Comparison of ENCODE assay signal across 23 mouse cellular contexts in the genomic region with DNA sequence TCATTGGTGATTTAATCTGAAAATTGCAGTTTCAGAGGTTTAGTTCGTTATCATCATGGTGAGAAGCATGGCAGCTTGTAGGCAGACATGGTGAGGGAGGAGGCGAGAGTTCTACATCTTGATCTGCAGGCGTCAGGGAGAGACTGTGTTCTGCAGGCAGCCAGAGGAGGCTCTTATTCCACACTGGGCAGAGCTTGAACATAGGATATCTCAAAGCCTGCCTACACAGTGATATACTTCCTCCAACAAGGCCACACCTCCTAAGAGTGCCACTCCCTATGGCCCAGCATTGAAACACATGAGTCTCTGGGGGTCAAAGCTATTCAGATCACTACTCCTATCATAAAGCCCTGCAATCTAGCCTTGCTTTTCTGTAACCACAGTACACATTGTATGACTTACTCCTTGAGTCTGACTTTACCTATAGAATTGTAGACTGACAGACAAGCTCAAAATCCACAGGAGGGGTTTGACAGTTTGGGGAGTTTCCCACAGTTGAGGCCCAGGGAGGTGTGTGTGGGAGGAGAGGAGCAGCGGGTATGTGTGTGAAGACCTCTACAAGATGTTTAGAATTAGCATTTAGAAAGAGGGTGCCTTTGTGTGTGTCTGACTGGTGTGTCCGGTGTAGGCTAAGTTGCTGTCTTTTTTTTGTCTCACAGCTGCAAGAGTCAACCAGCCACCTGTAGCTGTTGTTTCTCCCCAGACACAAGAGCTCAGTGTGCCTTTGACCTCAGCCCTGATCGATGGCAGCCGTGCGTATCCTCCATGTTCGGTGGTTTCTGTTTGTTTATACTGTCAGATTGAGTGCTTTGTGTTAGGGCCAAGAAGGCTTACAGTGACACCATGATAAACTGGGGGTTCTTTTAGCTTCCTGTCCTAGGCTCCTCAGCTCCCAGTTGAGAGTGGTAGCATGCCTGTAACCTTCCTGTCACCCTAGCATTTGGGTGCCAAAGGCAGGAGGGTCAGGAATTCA. TPM values are rescaled to one million over a fixed set of nuclear protein-coding genes. Genes with fewer than 3 reads are reported as not detected.
A peak's percentile ranks its signal among the peaks of the same experiment; 100 is the strongest.
DNase-seq lines count a peak whose midpoint lies in the region; ATAC-seq lines count a peak whose summit lies in the region.
"Had no signal": no experiment of that assay in that cellular context is flagged by ENCODE, and none has a peak within 500 bp of the region (broad histone marks: within the 10 kb centered on the region; RNA-seq: fewer than 3 reads in every experiment).

No protein-coding gene starts in this region.

- peaks cover 10% of the 10 kb centered on the region; the same call in 1 of the 2 replicates for H3K4me1 ChIP-seq in liver, embryonic 13.5 days (replicated peaks)
- peaks cover 13% of the 10 kb centered on the region; the same call in 1 of the 2 replicates for H3K4me1 ChIP-seq in liver, embryonic 12.5 days

- peak; percentile 23 for DNase-seq in embryo, embryonic 10 days (ENCODE audit: low spot score)
- DNase-seq in embryo, embryonic 9.5 days (ENCODE audit: extremely low spot score), result no peak
- no peak for DNase-seq in liver, embryonic 13.5 days
- no peak for DNase-seq in urinary bladder, postnatal 10 days (ENCODE audit: low spot score)
- no peak for DNase-seq in urinary bladder, postnatal 14 days (ENCODE audit: low spot score)
- DNase-seq: adrenal gland, postnatal 10 days; cerebellum, adult 9-10 months; gastrocnemius, postnatal 10 days; heart, postnatal 10 days; kidney, postnatal 25 days; layer of hippocampus, adult 9-11 months; lung, postnatal 4 days; spleen, adult 18-20 months had no signal

- no peaks in the 10 kb centered on the region for H3K9me3 ChIP-seq in liver, embryonic 13.5 days (replicated peaks)
- H3K9me3 ChIP-seq in liver, embryonic 12.5 days (replicated peaks), result no peaks in the 10 kb centered on the region
- H3K9me3 ChIP-seq: midbrain, embryonic 12.5 days had no signal

- 56% methylated on average over 9 of the region's 9 CpGs for whole genome bisulfite sequencing in liver, embryonic 13.5 days (ENCODE audit: insufficient replicate concordance)
- WGBS in liver, embryonic 12.5 days (ENCODE audit: insufficient replicate concordance), result 55% methylated on average over 9 of the region's 9 CpGs

- H3K9ac ChIP-seq in liver, embryonic 13.5 days, result no peak overlapping the region
- H3K9ac ChIP-seq in liver, embryonic 12.5 days, result no peak overlapping the region
- H3K9ac ChIP-seq: hindbrain, embryonic 14.5 days; liver, embryonic 14.5 days; midbrain, embryonic 12.5 days had no signal

- no peak overlapping the region for H3K4me3 ChIP-seq in liver, embryonic 13.5 days (replicated peaks)
- no peak overlapping the region for H3K4me3 ChIP-seq in liver, embryonic 12.5 days
- H3K4me3 ChIP-seq: midbrain, embryonic 12.5 days; myocyte had no signal

- no peak overlapping the region for H3K4me2 ChIP-seq in liver, embryonic 13.5 days
- H3K4me2 ChIP-seq in liver, embryonic 12.5 days, result no peak overlapping the region
- H3K4me2 ChIP-seq: hindbrain, embryonic 14.5 days; midbrain, embryonic 12.5 days had no signal

- H3K36me3 ChIP-seq in liver, embryonic 13.5 days, result no peaks in the 10 kb centered on the region
- no peaks in the 10 kb centered on the region for H3K36me3 ChIP-seq in liver, embryonic 12.5 days
- H3K36me3 ChIP-seq: midbrain, embryonic 12.5 days had no signal

- no peaks in the 10 kb centered on the region for H3K27me3 ChIP-seq in liver, embryonic 13.5 days
- H3K27me3 ChIP-seq in liver, embryonic 12.5 days (replicated peaks), result no peaks in the 10 kb centered on the region
- H3K27me3 ChIP-seq: midbrain, embryonic 12.5 days had no signal

- ATAC-seq in liver, embryonic 13.5 days (ENCODE audit: low read depth), result peak; percentile 43; the same call in 1 of the 2 replicates
- no peak for ATAC-seq in liver, embryonic 12.5 days
- ATAC-seq in inflammation-experienced regulatory T-cells, adult 6 months, result peak; percentile 78
- ATAC-seq in megakaryocyte progenitor cell, adult 5-6 weeks (replicated peaks; ENCODE audit: poor library complexity), result no peak
- ATAC-seq: forebrain, embryonic 16.5 days had no signal

- no peak overlapping the region for H3K27ac ChIP-seq in liver, embryonic 13.5 days
- H3K27ac ChIP-seq in liver, embryonic 12.5 days, result no peak overlapping the region
- H3K27ac ChIP-seq: hindbrain, embryonic 14.5 days; liver, embryonic 14.5 days; midbrain, embryonic 12.5 days had no signal

RNA-seq across cellular contexts. Expression of a gene that starts 21.8 kb away (rescaled TPM):
- polyA plus RNA-seq in liver, embryonic 13.5 days (2015; fragmentation: Nextera tagmentation; extraction: Ambion mirVana), result 0.13 and 0.16 TPM in 2 replicates
- 0.11 and 0.18 TPM in 2 replicates for polyA plus RNA-seq in liver, embryonic 12.5 days (2016; fragmentation: Nextera tagmentation; extraction: Ambion mirVana)
- polyA plus RNA-seq in inflammation-experienced regulatory T-cells, adult 6 months (2017; shearing (Covaris generic)), result under 1 TPM in 2 of 3 experiments, not detected in 1; 0.34 to 0.41 TPM
- not detected in 2 replicates for total RNA-seq in megakaryocyte progenitor cell, adult 5-6 weeks (2015)
- total RNA-seq in megakaryocyte progenitor cell, adult 5-6 weeks (2017), result not detected in 2 replicates
- total RNA-seq: heart, adult 8-10 months; heart, postnatal 10 days; neutrophil, adult 5-6 weeks had no signal
- polyA plus RNA-seq: myocyte had no signal

RNA-seq across cellular contexts. Expression of a gene that starts 35.2 kb away (rescaled TPM):
- polyA plus RNA-seq in liver, embryonic 13.5 days (2015; fragmentation: Nextera tagmentation; extraction: Ambion mirVana), result 29.4 and 36.7 TPM in 2 replicates
- 39.9 and 40.5 TPM in 2 replicates for polyA plus RNA-seq in liver, embryonic 12.5 days (2016; fragmentation: Nextera tagmentation; extraction: Ambion mirVana)
- 10 to 100 TPM; 18.5 to 22.5 (median 21.3) TPM for polyA plus RNA-seq in inflammation-experienced regulatory T-cells, adult 6 months (2017; shearing (Covaris generic))
- 71.0 and 73.2 TPM in 2 replicates for total RNA-seq in megakaryocyte progenitor cell, adult 5-6 weeks (2015)
- 55.6 and 62.0 TPM in 2 replicates for total RNA-seq in megakaryocyte progenitor cell, adult 5-6 weeks (2017)

RNA-seq across cellular contexts. Expression of a gene that starts 35.4 kb away (rescaled TPM):
- 66.4 and 68.0 TPM in 2 replicates for polyA plus RNA-seq in liver, embryonic 13.5 days (2015; fragmentation: Nextera tagmentation; extraction: Ambion mirVana)
- polyA plus RNA-seq in liver, embryonic 12.5 days (2016; fragmentation: Nextera tagmentation; extraction: Ambion mirVana), result 61.2 and 66.4 TPM in 2 replicates
- 10 to 100 TPM; 55.2 to 89.6 (median 75.2) TPM for polyA plus RNA-seq in inflammation-experienced regulatory T-cells, adult 6 months (2017; shearing (Covaris generic))
- 41.4 and 46.0 TPM in 2 replicates for total RNA-seq in megakaryocyte progenitor cell, adult 5-6 weeks (2015)
- 43.2 and 56.2 TPM in 2 replicates for total RNA-seq in megakaryocyte progenitor cell, adult 5-6 weeks (2017)

Comparison
In these comparisons a context has a peak if more than half of its experiments do, and no peak if none do; other contexts are left out.
1. ATAC-seq: peak in liver, embryonic 13.5 days (single experiment) and inflammation-experienced regulatory T-cells, adult 6 months (single experiment); none in liver, embryonic 12.5 days (single experiment) and megakaryocyte progenitor cell, adult 5-6 weeks (single experiment).